Mouse (Mus musculus): ENCODE results near the gene Fbxo6. TPM values are rescaled to one million over a fixed set of nuclear protein-coding genes. Genes with fewer than 3 reads are reported as not detected.
A peak's percentile ranks its signal among the peaks of the same experiment; 100 is the strongest.
"Not testable (repeated sequence)": the region's sequence is repeated elsewhere in the genome, so short reads cannot be mapped to it uniquely, and the experiment has no call there.

The Fbxo6 gene
- polyA plus RNA-seq, 1 experiment from 2014 or later: 18.1 TPM

DNA sequence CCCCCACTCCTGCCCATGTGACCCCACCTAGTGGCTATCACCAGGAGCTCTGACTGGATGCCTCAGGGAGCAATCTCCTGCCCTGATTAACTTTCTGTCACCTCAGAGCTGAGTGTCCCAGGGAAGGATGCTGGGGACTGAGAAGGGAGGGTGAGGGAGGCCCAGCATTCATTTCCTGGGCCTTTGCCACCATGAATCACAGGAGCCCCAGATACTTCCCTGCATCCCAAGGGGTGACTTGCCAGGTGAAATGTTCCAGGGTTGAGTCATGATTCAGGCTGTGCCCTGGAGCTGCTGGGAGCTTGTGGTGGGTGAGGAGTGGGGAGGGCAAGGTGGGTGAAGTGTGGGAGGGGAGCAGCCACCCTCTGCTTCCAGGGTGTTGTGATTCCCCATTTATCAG lies 25.8 kb upstream of the Fbxo6 start:
- Histone ChIP-seq H3K9me3 (ENCODE audit: control insufficient read depth, low read length) (no peaks in the 10 kb centered on the region), H3K4me2 (replicated peaks) (no peak overlapping the region), H3K4me3 (replicated peaks; ENCODE audit: low read length) (no peak overlapping the region), H3K27me3 (ENCODE audit: control insufficient read depth, insufficient read depth, low read length) (0 out of 2 replicates have a peak, but pooled peaks cover 7% of the 10 kb centered on the region), H3K4me1 (replicated peaks; ENCODE audit: control insufficient read depth, insufficient read depth, low read length) (peaks cover 19% of the 10 kb centered on the region), H3K9ac (no peak overlapping the region), H3K27ac (no peak overlapping the region), H3K36me3 (replicated peaks; ENCODE audit: control insufficient read depth, insufficient read depth) (no peaks in the 10 kb centered on the region)
- ATAC-seq (ENCODE audit: low FRiP score) (no peak), DNase-seq (ENCODE audit: low spot score) (no peak)

GRCm38 (mm10) chr4:148176603-148177002 lies 24.7 kb upstream of the Fbxo6 start:
- peaks cover 19% of the 10 kb centered on the region for H3K4me1 ChIP-seq (replicated peaks; ENCODE audit: control insufficient read depth, insufficient read depth, low read length)
- not testable (repeated sequence) for H3K9me3 ChIP-seq (ENCODE audit: control insufficient read depth, low read length); H3K27me3 ChIP-seq (ENCODE audit: control insufficient read depth, insufficient read depth, low read length); H3K27ac ChIP-seq; H3K36me3 ChIP-seq (replicated peaks; ENCODE audit: control insufficient read depth, insufficient read depth); H3K4me2 ChIP-seq (replicated peaks); H3K4me3 ChIP-seq (replicated peaks; ENCODE audit: low read length); ATAC-seq (ENCODE audit: low FRiP score); DNase-seq (ENCODE audit: low spot score); H3K9ac ChIP-seq
- WGBS: 73% methylated on average over 5 of the region's 6 CpGs

- no peaks in the 10 kb centered on the region for H3K9me3 ChIP-seq (ENCODE audit: control insufficient read depth, low read length)
- peak overlapping the region; percentile 74 for H3K27ac ChIP-seq
- WGBS: 6% methylated on average over 12 of the region's 12 CpGs
- peak overlapping the region; percentile 21; the same call in 1 of the 2 replicates for H3K4me3 ChIP-seq (replicated peaks; ENCODE audit: low read length)
- ATAC-seq (ENCODE audit: low FRiP score): no peak
- H3K36me3 ChIP-seq (replicated peaks; ENCODE audit: control insufficient read depth, insufficient read depth): no peaks in the 10 kb centered on the region
- DNase-seq (ENCODE audit: low spot score): no peak
- H3K4me1 ChIP-seq (replicated peaks; ENCODE audit: control insufficient read depth, insufficient read depth, low read length): peaks cover 23% of the 10 kb centered on the region
- peaks cover 16% of the 10 kb centered on the region; the same call in 1 of the 2 replicates for H3K27me3 ChIP-seq (ENCODE audit: control insufficient read depth, insufficient read depth, low read length)
- peak overlapping the region; percentile 47; the same call in 1 of the 2 replicates for H3K9ac ChIP-seq
- H3K4me2 ChIP-seq (replicated peaks): peak overlapping the region; percentile 49
These were observed 22.5 kb upstream of the Fbxo6 start for GRCm38 (mm10) chr4:148174495-148174862.

- under 1% methylated on average over 30 of the region's 30 CpGs for WGBS
- ATAC-seq (ENCODE audit: low FRiP score) (peak; percentile 32), DNase-seq (ENCODE audit: low spot score) (peak; percentile 69)
These were observed 22.0 kb upstream of the Fbxo6 start for GRCm38 (mm10) chr4:148173811-148174494.

DNA sequence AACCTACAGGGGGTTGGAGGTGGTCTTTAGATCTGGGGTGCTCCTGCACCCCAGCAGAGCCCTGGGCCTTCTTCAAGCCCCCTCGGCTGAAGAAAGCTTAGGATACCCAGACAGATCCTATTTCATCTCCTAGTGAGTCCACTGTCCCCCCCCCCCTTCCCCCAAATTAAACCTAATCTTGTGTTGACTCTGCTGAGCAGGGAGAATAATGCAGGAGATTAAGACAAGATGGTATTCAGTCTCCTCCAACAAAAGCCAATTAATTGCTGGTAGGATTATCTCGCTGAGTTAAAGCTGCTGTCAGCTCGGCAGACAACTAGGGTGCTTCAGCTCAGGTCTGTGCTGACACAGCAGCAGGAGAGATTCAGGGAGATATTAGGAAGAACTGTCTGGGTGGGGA lies 19.3 kb upstream of the Fbxo6 start:
- no peaks in the 10 kb centered on the region for H3K9me3 ChIP-seq (ENCODE audit: control insufficient read depth, low read length)
- H3K4me3 ChIP-seq (replicated peaks; ENCODE audit: low read length): no peak overlapping the region
- WGBS: 34% methylated on average over 3 of the region's 3 CpGs
- no peaks in the 10 kb centered on the region for H3K36me3 ChIP-seq (replicated peaks; ENCODE audit: control insufficient read depth, insufficient read depth)
- ATAC-seq (ENCODE audit: low FRiP score) (no peak), DNase-seq (ENCODE audit: low spot score) (no peak)
- no peak overlapping the region for H3K27ac ChIP-seq
- H3K27me3 ChIP-seq (ENCODE audit: control insufficient read depth, insufficient read depth, low read length): peaks cover 23% of the 10 kb centered on the region
- peaks cover 30% of the 10 kb centered on the region for H3K4me1 ChIP-seq (replicated peaks; ENCODE audit: control insufficient read depth, insufficient read depth, low read length)
- no peak overlapping the region for H3K9ac ChIP-seq
- H3K4me2 ChIP-seq (replicated peaks): no peak overlapping the region

More at GRCm38 (mm10) chr4:148173811-148174494, 22.0 kb upstream of the Fbxo6 start:
- H3K9ac ChIP-seq: peak overlapping the region; percentile 47; the same call in 1 of the 2 replicates
- no peaks in the 10 kb centered on the region for H3K36me3 ChIP-seq (replicated peaks; ENCODE audit: control insufficient read depth, insufficient read depth)
- H3K9me3 ChIP-seq (ENCODE audit: control insufficient read depth, low read length): no peaks in the 10 kb centered on the region
- peaks cover 23% of the 10 kb centered on the region for H3K4me1 ChIP-seq (replicated peaks; ENCODE audit: control insufficient read depth, insufficient read depth, low read length)
- H3K27me3 ChIP-seq (ENCODE audit: control insufficient read depth, insufficient read depth, low read length): peaks cover 16% of the 10 kb centered on the region; the same call in 1 of the 2 replicates
- peak overlapping the region; percentile 74 for H3K27ac ChIP-seq
- peak overlapping the region; percentile 21 for H3K4me3 ChIP-seq (replicated peaks; ENCODE audit: low read length)
- H3K4me2 ChIP-seq (replicated peaks): peak overlapping the region; percentile 49

DNA sequence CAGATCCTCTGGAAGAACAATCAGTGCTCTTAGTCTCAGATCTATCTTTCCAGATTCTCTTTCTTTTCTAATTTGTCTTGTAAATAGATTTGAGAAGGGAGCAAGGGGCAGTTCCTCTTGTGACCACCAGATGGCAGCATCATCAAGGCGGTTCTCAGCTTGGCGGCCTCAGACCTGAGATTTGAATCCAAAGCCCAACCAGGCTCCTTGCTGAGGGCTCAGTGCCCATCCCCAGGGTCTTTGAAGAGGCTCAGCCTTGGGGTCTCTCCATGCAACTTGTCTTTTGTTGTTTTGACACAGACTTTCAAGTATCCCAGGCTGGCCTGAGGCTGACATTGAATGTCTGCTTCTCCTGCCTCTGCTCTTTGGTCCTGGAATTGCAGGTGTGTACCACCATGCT lies 18.9 kb upstream of the Fbxo6 start:
- H3K27me3 ChIP-seq (ENCODE audit: control insufficient read depth, insufficient read depth, low read length): peaks cover 26% of the 10 kb centered on the region
- no peak overlapping the region for H3K4me2 ChIP-seq (replicated peaks)
- no peak overlapping the region for H3K9ac ChIP-seq
- H3K4me1 ChIP-seq (replicated peaks; ENCODE audit: control insufficient read depth, insufficient read depth, low read length): peaks cover 27% of the 10 kb centered on the region
- WGBS: 2% methylated on average over 2 of the region's 2 CpGs
- H3K27ac ChIP-seq: no peak overlapping the region
- no peaks in the 10 kb centered on the region for H3K9me3 ChIP-seq (ENCODE audit: control insufficient read depth, low read length)
- no peak overlapping the region for H3K4me3 ChIP-seq (replicated peaks; ENCODE audit: low read length)
- peak; percentile 86 for DNase-seq (ENCODE audit: low spot score)
- ATAC-seq (ENCODE audit: low FRiP score): no peak
- no peaks in the 10 kb centered on the region for H3K36me3 ChIP-seq (replicated peaks; ENCODE audit: control insufficient read depth, insufficient read depth)

GRCm38 (mm10) chr4:148169586-148169985 lies 17.6 kb upstream of the Fbxo6 start:
- H3K9ac ChIP-seq: no peak overlapping the region
- H3K4me1 ChIP-seq (replicated peaks; ENCODE audit: control insufficient read depth, insufficient read depth, low read length): peaks cover 22% of the 10 kb centered on the region
- H3K36me3 ChIP-seq (replicated peaks; ENCODE audit: control insufficient read depth, insufficient read depth): no peaks in the 10 kb centered on the region
- DNase-seq (ENCODE audit: low spot score) (no peak), ATAC-seq (ENCODE audit: low FRiP score) (no peak)
- H3K4me2 ChIP-seq (replicated peaks): no peak overlapping the region
- no peak overlapping the region for H3K27ac ChIP-seq
- WGBS: 26% methylated on average over 15 of the region's 15 CpGs
- no peaks in the 10 kb centered on the region for H3K9me3 ChIP-seq (ENCODE audit: control insufficient read depth, low read length)
- no peak overlapping the region for H3K4me3 ChIP-seq (replicated peaks; ENCODE audit: low read length)
- H3K27me3 ChIP-seq (ENCODE audit: control insufficient read depth, insufficient read depth, low read length): peaks cover 39% of the 10 kb centered on the region

- Histone ChIP-seq H3K36me3 (replicated peaks; ENCODE audit: control insufficient read depth, insufficient read depth) (no peaks in the 10 kb centered on the region), H3K27me3 (ENCODE audit: control insufficient read depth, insufficient read depth, low read length) (peaks cover 49% of the 10 kb centered on the region), H3K4me1 (replicated peaks; ENCODE audit: control insufficient read depth, insufficient read depth, low read length) (peaks cover 21% of the 10 kb centered on the region), H3K4me3 (replicated peaks; ENCODE audit: low read length) (no peak overlapping the region), H3K9ac (no peak overlapping the region), H3K9me3 (ENCODE audit: control insufficient read depth, low read length) (no peaks in the 10 kb centered on the region), H3K27ac (no peak overlapping the region), H3K4me2 (replicated peaks) (no peak overlapping the region)
- 26% methylated on average over 7 of the region's 7 CpGs for WGBS
- peak; percentile 73 for DNase-seq (ENCODE audit: low spot score)
- ATAC-seq (ENCODE audit: low FRiP score): no peak
These were observed 16.3 kb upstream of the Fbxo6 start for GRCm38 (mm10) chr4:148168287-148168686.

DNA sequence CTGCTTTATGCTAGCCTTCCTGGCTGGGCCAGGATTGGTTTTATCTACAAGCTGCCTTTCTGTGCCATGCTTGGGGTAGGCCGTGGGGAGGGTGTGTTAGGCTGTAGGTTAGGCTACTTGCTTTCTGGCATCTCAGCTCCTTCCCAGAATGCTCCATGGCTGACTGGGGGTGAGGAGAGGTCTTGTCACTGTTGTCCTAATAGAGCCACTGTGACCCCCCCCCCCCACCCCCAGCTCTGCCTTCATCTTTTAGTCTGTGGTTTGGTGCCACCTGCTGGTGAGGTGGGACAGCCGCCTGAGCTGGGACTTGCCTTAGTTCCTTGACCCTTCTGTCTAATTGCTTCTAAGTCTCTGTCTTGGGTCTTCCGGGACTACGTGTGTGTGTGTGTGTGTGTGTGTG lies 15.0 kb upstream of the Fbxo6 start:
- peak overlapping the region; percentile 39 for H3K4me2 ChIP-seq (replicated peaks)
- H3K36me3 ChIP-seq (replicated peaks; ENCODE audit: control insufficient read depth, insufficient read depth): no peaks in the 10 kb centered on the region
- peaks cover 55% of the 10 kb centered on the region for H3K27me3 ChIP-seq (ENCODE audit: control insufficient read depth, insufficient read depth, low read length)
- ATAC-seq (ENCODE audit: low FRiP score) (0 out of 2 replicates have a peak, but pooled peaks have one; percentile 16), DNase-seq (ENCODE audit: low spot score) (no peak)
- H3K4me3 ChIP-seq (replicated peaks; ENCODE audit: low read length): no peak overlapping the region; the same call in 1 of the 2 replicates
- 24% methylated on average over 4 of the region's 4 CpGs for WGBS
- H3K9me3 ChIP-seq (ENCODE audit: control insufficient read depth, low read length): no peaks in the 10 kb centered on the region
- peaks cover 21% of the 10 kb centered on the region for H3K4me1 ChIP-seq (replicated peaks; ENCODE audit: control insufficient read depth, insufficient read depth, low read length)
- 0 out of 2 replicates have a peak overlapping the region, but pooled peaks have one; percentile 20 for H3K9ac ChIP-seq
- peak overlapping the region; percentile 69 for H3K27ac ChIP-seq

All from hindbrain, embryonic 14.5 days (tissue).